Mouse (Mus musculus) gastrocnemius, postnatal 36 days (tissue): ENCODE data around the gene Cpt1b. TPM values are rescaled to one million over a fixed set of nuclear protein-coding genes. Genes with fewer than 3 reads are reported as not detected.

ENCODE experiments used
- total RNA-seq, 2 experiments: library from RNA; stranded (reverse); gene quantifications; 2 replicates each; pipeline ENCODE4 v1.2.3; 2021

Gene Cpt1b
- total RNA-seq, 2 experiments from 2014 or later = 255 to 278 TPM

Other genes starting within 250 kb of the Cpt1b start
- gene Plxnb2, start 245.1 kb downstream of the Cpt1b start, total RNA-seq = 1 to 10 TPM; 8.9 to 9.6 TPM
- gene Dennd6b, start 229.4 kb downstream of the Cpt1b start, total RNA-seq = 1 to 10 TPM; 7.6 to 9.0 TPM
- gene Ppp6r2, start 214.3 kb downstream of the Cpt1b start, total RNA-seq = 10 to 100 TPM; 81.0 to 85.9 TPM
- 10 to 100 TPM; 62.0 to 62.1 TPM for gene Sbf1, start 110.6 kb downstream of the Cpt1b start, total RNA-seq
- gene Adm2, start 103.1 kb downstream of the Cpt1b start, total RNA-seq = not detected
- gene Miox, start 91.5 kb downstream of the Cpt1b start, total RNA-seq = not detected
- 10 to 100 TPM; 12.0 to 12.6 TPM for gene Lmf2, start 70.2 kb downstream of the Cpt1b start, total RNA-seq
- 10 to 100 TPM; 36.7 to 43.0 TPM for gene Ncaph2, start 70.1 kb downstream of the Cpt1b start, total RNA-seq
- 10 to 100 TPM; 12.0 to 19.1 TPM for gene Sco2, start 52.0 kb downstream of the Cpt1b start, total RNA-seq
- under 1 TPM; 0.35 to 0.48 TPM for gene Tymp, start 48.8 kb downstream of the Cpt1b start, total RNA-seq
- under 1 TPM; 0.42 to 0.87 TPM for gene Odf3b, start 46.6 kb downstream of the Cpt1b start, total RNA-seq
- not detected for gene Klhdc7b, start 40.9 kb downstream of the Cpt1b start, total RNA-seq
- not detected for gene Syce3, start 15.4 kb downstream of the Cpt1b start, total RNA-seq
- gene C730034F03Rik, start 3.7 kb upstream of the Cpt1b start, total RNA-seq = under 1 TPM; 0.20 to 0.47 TPM
- 1 to 10 TPM in 1 of 2 experiments, not detected in 1; 1.5 TPM for gene Gm44502, start 3.8 kb upstream of the Cpt1b start, total RNA-seq
- 10 to 100 TPM; 20.8 to 30.0 TPM for gene Chkb, start 4.0 kb upstream of the Cpt1b start, total RNA-seq
- gene Mapk8ip2, start 28.1 kb upstream of the Cpt1b start, total RNA-seq = under 1 TPM; 0.28 to 0.30 TPM
- gene Arsa, start 51.6 kb upstream of the Cpt1b start, total RNA-seq = 1 to 10 TPM; 3.0 to 3.8 TPM
- gene Shank3, start 73.8 kb upstream of the Cpt1b start, total RNA-seq = 10 to 100 TPM; 14.4 to 15.5 TPM
- under 1 TPM; 0.28 to 0.30 TPM for gene Acr, start 142.5 kb upstream of the Cpt1b start, total RNA-seq
- gene Rabl2, start 166.1 kb upstream of the Cpt1b start, total RNA-seq = 1 to 10 TPM; 1.8 to 3.1 TPM